Mouse (Mus musculus): ENCODE data around the gene Mapk1ip1l. TPM values are rescaled to one million over a fixed set of nuclear protein-coding genes. Genes with fewer than 3 reads are reported as not detected.

Mapk1ip1l gene
- polyA plus RNA-seq, 1 experiment, result 34.0 TPM

GRCm38 (mm10) chr14:47302885-47303680, 5.0 kb downstream of the Mapk1ip1l start:
- Histone ChIP-seq H3K27ac (ENCODE audit: insufficient read depth, low read depth, low read length) (peak overlapping the region; percentile 61; the same call in 1 of the 2 replicates), H3K4me1 (ENCODE audit: control insufficient read depth, insufficient read depth, low read length) (peaks cover 17% of the 10 kb centered on the region), H3K4me3 (ENCODE audit: insufficient read depth, low read depth, low read length) (no peak overlapping the region), H3K36me3 (ENCODE audit: control insufficient read depth, insufficient read depth, low read length) (no peaks in the 10 kb centered on the region), H3K27me3 (replicated peaks; ENCODE audit: control insufficient read depth, insufficient read depth, low read length) (no peaks in the 10 kb centered on the region)
- TF ChIP-seq POLR2A (IDR thresholded peaks at IDR 0.05; ENCODE audit: low read depth, low read length), result no peak
- 36% methylated on average over 14 of the region's 14 CpGs for WGBS
- DNase-seq, result peak; percentile 12

- no peak overlapping the region for H3K27ac ChIP-seq (ENCODE audit: insufficient read depth, low read depth, low read length)
- H3K36me3 ChIP-seq (ENCODE audit: control insufficient read depth, insufficient read depth, low read length), result no peaks in the 10 kb centered on the region
- H3K4me1 ChIP-seq (ENCODE audit: control insufficient read depth, insufficient read depth, low read length), result peaks cover 11% of the 10 kb centered on the region
- no peaks in the 10 kb centered on the region for H3K27me3 ChIP-seq (replicated peaks; ENCODE audit: control insufficient read depth, insufficient read depth, low read length)
- DNase-seq, result no peak
- TF ChIP-seq POLR2A (IDR thresholded peaks at IDR 0.05; ENCODE audit: low read depth, low read length) (no peak), CTCF (conservative IDR thresholded peaks at IDR 0.05; ENCODE audit: insufficient read depth, insufficient read length, low read depth, low read length) (no peak)
- WGBS, result 89% methylated on average over 6 of the region's 6 CpGs
- no peak overlapping the region for H3K4me3 ChIP-seq (ENCODE audit: insufficient read depth, low read depth, low read length)
These were observed 6.8 kb downstream of the Mapk1ip1l start for GRCm38 (mm10) chr14:47304814-47305405.

- no peak overlapping the region for H3K27ac ChIP-seq (ENCODE audit: insufficient read depth, low read depth, low read length)
- TF ChIP-seq CTCF (conservative IDR thresholded peaks at IDR 0.05; ENCODE audit: insufficient read depth, insufficient read length, low read depth, low read length) (no peak), POLR2A (IDR thresholded peaks at IDR 0.05; ENCODE audit: low read depth, low read length) (no peak)
- no peak for DNase-seq
- no peaks in the 10 kb centered on the region for H3K27me3 ChIP-seq (replicated peaks; ENCODE audit: control insufficient read depth, insufficient read depth, low read length)
- no peaks in the 10 kb centered on the region; the same call in 1 of the 2 replicates for H3K36me3 ChIP-seq (ENCODE audit: control insufficient read depth, insufficient read depth, low read length)
- peaks cover 11% of the 10 kb centered on the region for H3K4me1 ChIP-seq (ENCODE audit: control insufficient read depth, insufficient read depth, low read length)
- H3K4me3 ChIP-seq (ENCODE audit: insufficient read depth, low read depth, low read length), result no peak overlapping the region
- WGBS, result 76% methylated on average over 4 of the region's 4 CpGs
These were observed 7.9 kb downstream of the Mapk1ip1l start for GRCm38 (mm10) chr14:47305933-47306332.

DNA sequence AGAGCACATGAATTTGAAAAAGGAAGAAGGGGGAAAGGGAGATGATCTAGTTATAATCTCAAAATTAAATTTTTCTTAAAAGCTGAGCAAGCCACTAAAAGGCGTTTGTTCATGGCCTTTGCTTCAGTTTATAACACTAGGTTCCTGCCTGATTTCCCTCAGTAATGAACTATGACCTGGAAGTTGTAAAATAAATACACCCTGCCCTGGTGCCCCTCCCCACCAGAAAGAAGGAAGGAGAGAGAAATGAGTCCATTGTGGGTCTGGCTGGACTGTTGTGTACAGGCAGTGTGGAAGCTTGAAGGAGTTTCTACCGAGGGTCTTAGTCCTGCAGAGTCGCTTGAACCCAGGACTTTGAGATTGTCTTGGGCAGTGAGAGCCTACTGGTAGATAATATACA, 9.6 kb downstream of the Mapk1ip1l start:
- no peak overlapping the region for H3K27ac ChIP-seq (ENCODE audit: insufficient read depth, low read depth, low read length)
- H3K4me3 ChIP-seq (ENCODE audit: insufficient read depth, low read depth, low read length), result no peak overlapping the region
- TF ChIP-seq CTCF (conservative IDR thresholded peaks at IDR 0.05; ENCODE audit: insufficient read depth, insufficient read length, low read depth, low read length) (no peak), POLR2A (IDR thresholded peaks at IDR 0.05; ENCODE audit: low read depth, low read length) (no peak)
- H3K36me3 ChIP-seq (ENCODE audit: control insufficient read depth, insufficient read depth, low read length), result peaks cover 2% of the 10 kb centered on the region; the same call in 1 of the 2 replicates
- 69% methylated on average over 3 of the region's 3 CpGs for WGBS
- peaks cover 11% of the 10 kb centered on the region for H3K4me1 ChIP-seq (ENCODE audit: control insufficient read depth, insufficient read depth, low read length)
- no peak for DNase-seq
- no peaks in the 10 kb centered on the region for H3K27me3 ChIP-seq (replicated peaks; ENCODE audit: control insufficient read depth, insufficient read depth, low read length)

DNA sequence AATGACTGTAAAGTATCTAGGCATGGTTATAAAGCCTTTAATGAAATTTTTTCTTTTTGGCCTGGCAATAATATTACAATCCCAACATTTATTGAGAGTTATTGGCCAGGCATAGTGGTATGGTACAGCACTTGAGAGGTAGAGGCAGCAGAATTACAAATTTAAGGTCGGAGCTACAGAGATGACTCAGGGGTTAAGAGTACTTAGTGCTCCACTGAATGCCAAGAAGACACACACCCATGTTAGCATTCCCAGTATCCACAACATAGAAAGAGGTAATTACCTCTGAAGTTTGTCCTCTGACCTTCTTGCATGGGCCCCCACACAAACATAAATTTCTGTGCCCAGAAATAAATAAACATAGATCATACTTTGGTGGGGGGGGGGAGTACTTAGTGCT, 11.0 kb downstream of the Mapk1ip1l start:
- no peaks in the 10 kb centered on the region for H3K27me3 ChIP-seq (replicated peaks; ENCODE audit: control insufficient read depth, insufficient read depth, low read length)
- no peak overlapping the region for H3K27ac ChIP-seq (ENCODE audit: insufficient read depth, low read depth, low read length)
- DNase-seq, result no peak
- WGBS, result 80% methylated on average over 1 of the region's 1 CpGs
- peaks cover 3% of the 10 kb centered on the region; the same call in 1 of the 2 replicates for H3K4me1 ChIP-seq (ENCODE audit: control insufficient read depth, insufficient read depth, low read length)
- TF ChIP-seq CTCF (conservative IDR thresholded peaks at IDR 0.05; ENCODE audit: insufficient read depth, insufficient read length, low read depth, low read length) (no peak), POLR2A (IDR thresholded peaks at IDR 0.05; ENCODE audit: low read depth, low read length) (no peak)
- H3K36me3 ChIP-seq (ENCODE audit: control insufficient read depth, insufficient read depth, low read length), result peaks cover 2% of the 10 kb centered on the region; the same call in 1 of the 2 replicates
- H3K4me3 ChIP-seq (ENCODE audit: insufficient read depth, low read depth, low read length), result no peak overlapping the region

DNA sequence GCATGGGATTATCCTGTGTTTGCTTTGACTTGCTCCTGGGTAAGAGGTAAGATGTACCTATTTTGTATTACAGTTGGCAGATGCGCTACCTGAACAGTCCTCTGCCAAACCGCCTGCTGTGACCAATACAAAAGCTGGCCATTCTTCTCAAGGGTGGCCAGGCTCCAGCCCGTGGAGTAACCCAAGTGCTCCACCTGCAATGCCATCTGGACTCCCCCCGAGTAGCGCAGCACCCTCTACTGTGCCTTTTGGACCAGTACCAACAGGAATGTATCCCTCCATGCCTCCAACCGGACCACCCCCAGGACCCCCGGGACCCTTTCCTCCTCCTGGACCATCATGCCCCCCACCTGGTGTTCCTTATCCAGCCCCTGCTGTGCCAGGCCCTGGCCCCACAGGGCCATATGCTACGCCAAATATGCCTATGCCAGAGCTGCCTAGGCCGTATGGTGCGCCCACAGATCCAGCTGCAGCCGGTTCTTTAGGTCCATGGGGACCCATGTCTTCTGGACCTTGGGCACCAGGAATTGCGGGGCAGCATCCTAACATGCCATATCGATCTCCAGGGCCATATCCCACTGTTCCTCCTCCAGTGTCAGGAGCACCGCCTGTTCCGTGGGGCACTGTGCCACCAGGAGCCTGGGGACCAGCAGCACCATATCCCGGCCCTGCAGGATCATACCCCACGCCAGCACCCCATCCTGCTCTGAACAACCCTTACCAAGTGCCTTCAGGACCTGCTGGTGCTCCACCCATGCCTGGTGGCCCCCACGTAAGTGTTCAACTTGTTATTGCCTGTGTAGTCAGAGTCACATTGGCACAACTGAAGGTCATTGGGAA, 12.5 kb downstream of the Mapk1ip1l start:
- Histone ChIP-seq H3K36me3 (ENCODE audit: control insufficient read depth, insufficient read depth, low read length) (peaks cover 2% of the 10 kb centered on the region; the same call in 1 of the 2 replicates), H3K4me3 (ENCODE audit: insufficient read depth, low read depth, low read length) (no peak overlapping the region), H3K27me3 (replicated peaks; ENCODE audit: control insufficient read depth, insufficient read depth, low read length) (no peaks in the 10 kb centered on the region), H3K4me1 (ENCODE audit: control insufficient read depth, insufficient read depth, low read length) (no peaks in the 10 kb centered on the region), H3K27ac (ENCODE audit: insufficient read depth, low read depth, low read length) (no peak overlapping the region)
- WGBS, result 92% methylated on average over 18 of the region's 18 CpGs
- DNase-seq, result no peak
- TF ChIP-seq POLR2A (IDR thresholded peaks at IDR 0.05; ENCODE audit: low read depth, low read length), result no peak
- TF ChIP-seq CTCF (conservative IDR thresholded peaks at IDR 0.05; ENCODE audit: insufficient read depth, insufficient read length, low read depth, low read length), result no peak
